Mouse (Mus musculus) embryo, embryonic 11 days (tissue): ENCODE results near the gene Pimreg.
A peak's percentile ranks its signal among the peaks of the same experiment; 100 is the strongest.

Source experiments
- DNase-seq: peaks from one replicate; pipeline ENCODE4 v3.0.0-alpha.2; 2015

Pimreg gene

GRCm38 (mm10) chr11:72041768-72042607 is at the start of gene Pimreg:
Pimreg (plus strand) TSS chr11:72042032.
- DNase-seq, result peak; percentile 96

- DNase-seq, result no peak
Observed at GRCm38 (mm10) chr11:71992438-71992837, 49.4 kb upstream of the Pimreg start.

DNA sequence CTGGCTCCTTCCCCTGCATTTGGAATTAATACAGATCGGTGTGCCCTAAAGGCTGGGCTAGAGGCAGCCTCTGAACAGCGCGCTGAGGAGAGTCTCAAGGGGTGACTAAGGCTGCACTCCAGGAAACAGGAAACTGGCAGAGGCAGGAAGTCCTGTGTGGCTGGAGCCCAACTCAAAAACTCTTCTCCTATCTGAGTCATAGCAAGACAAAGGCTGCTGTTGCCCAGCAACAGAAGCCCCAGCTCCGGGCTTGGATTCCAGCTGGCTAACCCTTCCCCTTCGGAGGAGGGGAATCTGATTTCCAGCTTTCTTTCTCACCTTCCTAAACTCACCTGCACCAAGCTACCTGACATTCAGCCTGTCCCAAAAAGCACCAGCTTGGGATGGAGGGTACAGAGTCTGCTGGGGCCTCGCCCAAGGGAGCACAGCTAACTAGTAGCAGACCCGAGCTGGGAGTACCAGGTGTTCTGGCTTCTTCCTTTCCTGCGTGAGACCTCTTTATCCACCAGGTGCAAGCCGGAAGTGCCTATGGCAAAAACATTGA is 45.8 kb upstream of the Pimreg start:
- DNase-seq, result peak; percentile 72

GRCm38 (mm10) chr11:71996805-71997204 is 45.0 kb upstream of the Pimreg start:
- DNase-seq, result peak; percentile 22

GRCm38 (mm10) chr11:72000194-72000593 is 41.6 kb upstream of the Pimreg start:
- DNase-seq, result no peak

- no peak for DNase-seq
Observed at GRCm38 (mm10) chr11:72002138-72002853, 39.5 kb upstream of the Pimreg start.

GRCm38 (mm10) chr11:72003171-72003570 is 38.7 kb upstream of the Pimreg start:
- DNase-seq, result no peak

GRCm38 (mm10) chr11:72005547-72005946 is 36.3 kb upstream of the Pimreg start:
- DNase-seq, result no peak

GRCm38 (mm10) chr11:72010367-72010766 is 31.5 kb upstream of the Pimreg start:
- DNase-seq, result no peak

DNA sequence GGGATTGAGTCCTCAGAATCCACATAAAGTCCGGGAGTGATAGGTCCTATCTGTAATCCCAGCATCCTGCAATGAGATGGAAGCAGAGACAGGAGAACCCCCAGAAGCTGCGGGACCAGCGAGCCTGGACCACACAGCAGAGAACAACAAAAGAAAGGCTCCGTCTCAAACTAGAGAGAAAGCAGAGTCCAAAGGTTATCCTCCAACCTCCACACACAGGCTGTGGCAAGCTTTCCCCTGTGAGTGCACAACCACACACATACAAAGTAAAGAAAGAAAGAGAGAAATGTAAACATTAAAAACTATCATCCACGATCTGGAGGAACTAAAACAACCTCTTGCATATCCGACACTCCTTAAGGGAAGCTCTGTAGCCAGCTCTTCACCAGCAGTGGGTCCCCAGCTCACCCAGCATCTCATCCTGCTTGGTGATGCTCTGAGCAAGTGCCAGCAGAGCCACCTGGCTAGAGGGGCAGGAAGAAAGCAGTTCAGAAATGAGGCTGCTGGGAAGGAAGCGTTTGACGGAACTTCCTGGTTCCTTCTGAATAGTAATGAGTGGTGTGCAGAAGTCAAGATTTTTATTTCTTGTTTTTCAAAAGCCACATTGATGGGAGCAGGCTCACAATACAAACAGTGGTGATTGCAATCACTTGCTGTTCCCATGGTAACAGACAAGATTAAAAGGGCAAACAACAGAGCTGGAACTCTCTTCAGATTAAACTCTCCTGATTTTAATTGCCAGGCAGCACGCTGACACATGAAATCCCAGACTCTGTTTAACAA is 30.7 kb upstream of the Pimreg start:
- DNase-seq, result peak; percentile 15

DNA sequence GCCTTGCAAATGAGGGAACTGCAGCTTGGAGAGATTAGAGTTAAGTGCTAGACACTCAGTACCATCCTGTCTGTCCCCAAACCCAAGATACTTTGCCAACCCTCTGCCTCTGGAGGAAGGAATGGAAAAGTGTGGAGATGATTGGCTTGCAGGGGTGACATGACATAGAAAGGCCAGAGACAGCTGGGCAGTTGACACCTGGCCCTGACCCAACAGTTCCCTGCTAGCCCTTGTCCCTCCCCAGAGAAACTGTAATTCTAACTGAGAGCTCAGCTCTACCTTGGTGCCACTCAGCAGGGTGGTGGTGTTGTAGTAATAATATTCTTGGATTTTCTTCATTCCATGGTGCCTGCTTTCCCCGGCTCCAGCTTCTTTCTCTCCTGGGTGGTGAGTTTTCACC is 29.9 kb upstream of the Pimreg start:
- DNase-seq, result no peak

GRCm38 (mm10) chr11:72014674-72015073 is 27.2 kb upstream of the Pimreg start:
- DNase-seq, result no peak

DNA sequence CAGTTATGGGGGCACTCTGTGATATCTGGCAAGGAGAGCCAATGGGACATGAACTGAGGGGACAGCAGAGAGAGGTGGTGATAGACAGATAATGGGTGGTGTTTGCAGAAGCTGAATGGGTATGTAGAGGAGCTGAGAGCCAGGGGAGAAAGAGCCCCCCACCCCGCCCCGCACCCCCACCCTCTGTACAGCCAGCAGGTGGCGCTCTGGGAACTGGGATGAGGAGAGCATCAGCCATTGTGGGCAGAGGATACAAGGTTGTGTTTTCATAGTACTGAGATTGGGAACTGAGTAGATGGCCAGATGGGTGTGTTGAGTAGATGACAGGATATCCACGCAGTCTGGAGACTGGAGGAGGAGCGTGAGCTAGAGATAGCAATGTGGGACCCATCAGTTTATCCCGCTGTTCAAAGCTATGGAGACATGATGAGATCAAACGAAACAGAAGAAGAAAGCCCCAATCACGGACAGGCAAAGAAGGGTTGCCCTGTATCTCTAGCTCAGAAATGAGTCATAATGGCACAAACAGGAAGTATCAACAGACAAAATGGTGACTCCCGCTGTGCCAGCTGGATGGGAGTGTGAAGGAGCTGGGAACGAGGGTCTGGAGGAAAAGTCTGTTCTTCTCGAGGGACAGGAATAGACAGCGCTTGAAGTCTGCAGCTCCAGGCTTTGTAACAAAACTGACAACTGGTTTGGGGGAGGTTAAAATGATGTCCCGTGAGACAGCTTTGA is 25.1 kb upstream of the Pimreg start:
- DNase-seq, result no peak

DNA sequence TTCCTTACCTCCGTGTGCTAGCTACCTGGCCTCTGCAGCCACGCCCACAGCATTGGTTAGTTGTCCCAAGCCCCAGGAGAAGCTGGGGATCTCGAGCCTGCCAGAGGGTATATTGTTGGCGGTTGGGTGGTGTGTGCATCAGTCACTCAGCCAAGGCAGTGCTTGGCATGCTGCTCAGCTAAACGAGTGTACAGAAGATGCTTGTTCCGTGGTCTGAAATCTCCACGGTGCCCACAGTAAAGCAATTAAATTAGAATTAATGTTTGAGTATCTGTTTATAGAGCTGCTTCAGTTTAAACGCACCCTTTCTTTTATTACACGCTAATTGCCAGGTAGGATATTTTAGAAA is 24.6 kb upstream of the Pimreg start:
- no peak for DNase-seq

DNA sequence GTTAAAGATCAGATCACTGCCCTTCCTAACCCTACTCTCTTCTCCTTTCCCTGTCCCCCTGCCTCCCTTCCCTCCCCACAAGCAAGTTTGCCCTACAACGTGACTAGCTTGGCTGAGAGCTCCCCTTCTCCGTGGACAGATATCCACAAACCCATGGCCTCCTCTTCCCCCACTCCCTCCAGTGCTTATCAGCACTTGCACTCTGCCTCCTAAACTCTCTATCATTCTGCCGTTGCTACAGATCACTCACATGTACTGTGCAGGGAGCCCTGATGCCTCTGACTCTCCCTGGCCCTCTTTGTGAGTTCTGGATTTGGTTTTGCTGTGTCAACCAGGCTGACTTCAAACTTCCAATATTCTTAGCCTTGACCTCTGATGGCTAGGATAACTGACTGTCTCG is 20.8 kb upstream of the Pimreg start:
- no peak for DNase-seq

DNA sequence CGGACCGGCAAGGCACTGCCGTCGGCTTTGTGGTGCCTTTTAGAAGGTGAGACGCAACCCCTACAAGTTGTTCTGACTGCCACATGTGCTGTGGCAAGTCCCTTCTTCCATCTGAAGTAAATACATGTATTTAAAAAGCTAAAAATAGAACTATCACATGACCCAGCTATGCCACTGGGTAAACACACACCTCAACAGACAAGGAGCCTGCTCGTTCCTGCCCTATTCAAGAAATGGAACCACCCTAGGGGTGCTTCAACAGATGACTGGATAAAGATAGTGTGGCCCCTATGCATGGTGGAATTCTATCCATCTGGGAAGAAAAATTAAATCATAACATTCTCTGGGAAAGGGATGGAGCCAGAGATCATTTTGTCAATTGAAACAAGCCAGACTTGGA is 19.0 kb upstream of the Pimreg start:
- DNase-seq, result no peak

GRCm38 (mm10) chr11:72023581-72023980 is 18.3 kb upstream of the Pimreg start:
- peak; percentile 31 for DNase-seq

- DNase-seq, result peak; percentile 85
Observed at GRCm38 (mm10) chr11:72024193-72024781, 17.5 kb upstream of the Pimreg start.

DNA sequence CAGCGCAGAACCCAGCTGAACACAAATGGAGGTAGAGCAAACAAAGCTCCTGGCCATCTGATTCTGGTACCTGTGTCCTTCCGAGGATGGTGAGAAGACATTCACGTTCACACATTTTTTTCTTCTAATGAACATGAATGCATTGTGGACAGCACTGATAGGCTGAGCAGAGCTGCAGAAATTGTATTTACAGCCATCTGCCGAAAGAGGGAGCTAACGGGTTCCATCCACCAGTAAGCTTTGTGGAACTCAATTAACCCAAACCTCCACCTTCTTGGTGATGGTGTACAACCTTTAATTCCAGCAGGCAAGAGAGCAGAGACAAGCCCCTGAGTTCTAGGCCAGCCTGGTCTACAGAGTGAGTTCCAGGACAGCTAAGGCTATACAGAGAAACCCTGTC is 16.0 kb upstream of the Pimreg start:
- peak; percentile 40 for DNase-seq

DNA sequence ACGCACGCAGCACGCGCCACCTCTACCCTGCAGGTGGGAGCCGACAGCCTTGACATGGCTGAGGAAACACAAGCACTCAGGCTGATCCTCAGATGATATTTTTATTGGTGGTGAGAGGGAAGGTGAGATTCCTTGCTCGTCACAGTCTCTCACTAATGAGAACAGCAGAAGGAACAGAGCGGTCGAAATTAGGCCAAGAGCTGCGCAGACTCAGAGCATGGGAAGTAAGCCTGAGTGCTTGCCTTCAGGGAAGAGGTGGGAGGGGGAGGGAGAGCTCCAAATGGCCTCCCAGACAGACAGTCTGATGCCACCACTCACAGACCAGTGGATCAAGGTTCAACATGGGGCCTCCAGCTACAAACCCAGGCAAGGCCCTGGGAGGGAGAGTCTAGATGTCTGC is 15.3 kb upstream of the Pimreg start:
- no peak for DNase-seq

GRCm38 (mm10) chr11:72027836-72028235 is 14.0 kb upstream of the Pimreg start:
- no peak for DNase-seq

DNA sequence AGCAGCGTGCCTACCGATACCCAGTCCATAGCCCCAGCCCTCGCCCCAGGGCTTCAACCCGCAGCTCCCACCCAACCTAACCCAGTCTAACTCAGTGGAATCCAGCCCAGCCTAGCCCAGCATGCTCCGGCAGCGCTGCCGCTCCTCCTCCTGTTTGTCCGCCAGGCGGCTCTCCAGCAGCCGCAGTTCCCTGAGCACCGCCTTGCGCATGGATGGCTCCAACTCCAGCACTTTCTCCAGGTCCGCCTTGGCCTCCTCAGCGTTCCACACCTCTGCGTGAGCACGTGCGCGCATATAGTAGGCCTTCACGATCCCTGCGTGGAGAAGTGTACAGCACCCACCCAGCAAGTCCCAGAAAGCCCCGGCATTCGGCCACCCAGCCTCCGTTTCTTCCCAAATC is 12.7 kb upstream of the Pimreg start:
- DNase-seq, result peak; percentile 78
